Mouse (Mus musculus) midbrain, embryonic 16.5 days (tissue): ENCODE measurements around the gene Bmp7. TPM values are rescaled to one million over a fixed set of nuclear protein-coding genes. Genes with fewer than 3 reads are reported as not detected.

ENCODE experiments used
- ATAC-seq: fragments of 200-750 bp; cut with Nextera tagmentation; 2 replicates; pipeline ENCODE4 v1.8.0; 2017; ENCODE audit warnings: moderate TSS enrichment
- H3K27ac ChIP-seq: fragments of 300-500 bp; sonication (generic); 2 replicates; pipeline ENCODE4 v1.5.1; 2014; ENCODE audit warnings: mild to moderate bottlenecking, low read length, mixed read lengths
- H3K27me3 ChIP-seq: fragments of 300-500 bp; sonication (generic); 2 replicates; pipeline ENCODE4 v1.6.1; 2014; ENCODE audit warnings: low read depth, low read length, mixed read lengths; ENCODE audit not compliant: control insufficient read depth, insufficient read depth
- H3K36me3 ChIP-seq: fragments of 300-500 bp; sonication (generic); 2 replicates; pipeline ENCODE4 v1.6.1; 2014; ENCODE audit warnings: mild to moderate bottlenecking, low read length, moderate library complexity, mixed read lengths; ENCODE audit not compliant: control insufficient read depth, insufficient read depth
- H3K4me1 ChIP-seq: fragments of 300-500 bp; sonication (generic); 2 replicates; pipeline ENCODE4 v1.6.1; 2014; ENCODE audit warnings: mild to moderate bottlenecking, low read length, mixed read lengths; ENCODE audit not compliant: control insufficient read depth, insufficient read depth
- H3K4me2 ChIP-seq: fragments of 300-500 bp; sonication (generic); 2 replicates; pipeline ENCODE4 v1.6.1; 2014; ENCODE audit warnings: mild to moderate bottlenecking, low read length, mixed read lengths
- H3K4me3 ChIP-seq: fragments of 300-500 bp; sonication (generic); 2 replicates; pipeline ENCODE4 v1.5.1; 2014; ENCODE audit warnings: low read depth, mild to moderate bottlenecking, low read length, moderate library complexity, mixed read lengths
- H3K9ac ChIP-seq: fragments of 300-500 bp; sonication (generic); 2 replicates; pipeline ENCODE4 v1.6.1; 2014; ENCODE audit warnings: low read depth, low read length, mixed read lengths
- H3K9me3 ChIP-seq: fragments of 300-500 bp; sonication (generic); replicated peaks from 2 replicates; pipeline ENCODE4 v1.6.1; 2014; ENCODE audit warnings: mild to moderate bottlenecking, low read length, mixed read lengths; ENCODE audit not compliant: control insufficient read depth, poor library complexity, severe bottlenecking
- WGBS: fragments of 180-500 bp; shearing (Covaris S2); extraction: QIAGEN DNeasy Blood & Tissue Kit; methylation state at CpG from one replicate; pipeline ENCODE4 v1.1.7; 2014; 5-methylcytosine and 5-hydroxymethylcytosine counted together
- polyA plus RNA-seq: library from polyadenylated mRNA; unstranded; fragments of >200 nt; fragmentation: Nextera tagmentation; extraction: Ambion mirVana; gene quantifications from 2 replicates; pipeline ENCODE4 v1.2.1, GENCODE M21; 2015

Bmp7 gene
- polyA plus RNA-seq, 1 experiment from 2014 or later = 10.3 TPM

GRCm38 (mm10) chr2:172905057-172905456 is 35.1 kb downstream of the Bmp7 start:
- 87% methylated on average over 5 of the region's 5 CpGs for WGBS
- ATAC-seq = no peak
- H3K4me1 ChIP-seq = peaks cover 2% of the 10 kb centered on the region; the same call in 1 of the 2 replicates
- H3K27me3 ChIP-seq = no peaks in the 10 kb centered on the region
- no peak overlapping the region for H3K4me2 ChIP-seq
- no peak overlapping the region for H3K4me3 ChIP-seq
- H3K9me3 ChIP-seq = no peaks in the 10 kb centered on the region
- H3K36me3 ChIP-seq = no peaks in the 10 kb centered on the region
- H3K9ac ChIP-seq = no peak overlapping the region
- H3K27ac ChIP-seq = no peak overlapping the region

- no peak overlapping the region for H3K9ac ChIP-seq
- H3K4me1 ChIP-seq = peaks cover 2% of the 10 kb centered on the region; the same call in 1 of the 2 replicates
- H3K4me2 ChIP-seq = no peak overlapping the region
- no peak for ATAC-seq
- H3K27me3 ChIP-seq = no peaks in the 10 kb centered on the region
- 85% methylated on average over 6 of the region's 6 CpGs for WGBS
- H3K4me3 ChIP-seq = no peak overlapping the region
- H3K36me3 ChIP-seq = no peaks in the 10 kb centered on the region
- no peak overlapping the region for H3K27ac ChIP-seq
- no peaks in the 10 kb centered on the region for H3K9me3 ChIP-seq
These were observed 35.5 kb downstream of the Bmp7 start for GRCm38 (mm10) chr2:172904614-172905013.

- no peak for ATAC-seq
- Histone ChIP-seq H3K4me3 (no peak overlapping the region), H3K27me3 (no peaks in the 10 kb centered on the region), H3K9me3 (no peaks in the 10 kb centered on the region), H3K36me3 (no peaks in the 10 kb centered on the region), H3K4me2 (no peak overlapping the region), H3K27ac (no peak overlapping the region), H3K9ac (no peak overlapping the region), H3K4me1 (no peaks in the 10 kb centered on the region)
- WGBS = 87% methylated on average over 8 of the region's 8 CpGs
These were observed 36.6 kb downstream of the Bmp7 start for GRCm38 (mm10) chr2:172903523-172903922.

- H3K4me2 ChIP-seq = no peak overlapping the region
- H3K9me3 ChIP-seq = no peaks in the 10 kb centered on the region
- H3K36me3 ChIP-seq = no peaks in the 10 kb centered on the region
- ATAC-seq = no peak
- H3K27ac ChIP-seq = no peak overlapping the region
- H3K4me1 ChIP-seq = no peaks in the 10 kb centered on the region
- H3K27me3 ChIP-seq = no peaks in the 10 kb centered on the region
- no peak overlapping the region for H3K4me3 ChIP-seq
- H3K9ac ChIP-seq = no peak overlapping the region
- WGBS = 79% methylated on average over 10 of the region's 10 CpGs
These were observed 39.0 kb downstream of the Bmp7 start for GRCm38 (mm10) chr2:172900954-172901701.

- Histone ChIP-seq H3K4me1 (no peaks in the 10 kb centered on the region), H3K36me3 (no peaks in the 10 kb centered on the region), H3K4me3 (no peak overlapping the region), H3K4me2 (no peak overlapping the region), H3K27ac (no peak overlapping the region), H3K9ac (no peak overlapping the region), H3K27me3 (no peaks in the 10 kb centered on the region), H3K9me3 (no peaks in the 10 kb centered on the region)
- no peak for ATAC-seq
- WGBS = 79% methylated on average over 15 of the region's 15 CpGs
These were observed 50.2 kb downstream of the Bmp7 start for GRCm38 (mm10) chr2:172889756-172890443.

- H3K9ac ChIP-seq = no peak overlapping the region
- H3K9me3 ChIP-seq = no peaks in the 10 kb centered on the region
- H3K36me3 ChIP-seq = no peaks in the 10 kb centered on the region
- H3K4me1 ChIP-seq = no peaks in the 10 kb centered on the region
- no peak overlapping the region for H3K4me2 ChIP-seq
- no peak for ATAC-seq
- 55% methylated on average over 12 of the region's 12 CpGs for WGBS
- no peak overlapping the region for H3K27ac ChIP-seq
- no peak overlapping the region for H3K4me3 ChIP-seq
- no peaks in the 10 kb centered on the region for H3K27me3 ChIP-seq
These were observed 50.9 kb downstream of the Bmp7 start for GRCm38 (mm10) chr2:172889222-172889621.

GRCm38 (mm10) chr2:172888147-172888546 is 52.0 kb downstream of the Bmp7 start:
- no peaks in the 10 kb centered on the region for H3K27me3 ChIP-seq
- H3K4me2 ChIP-seq = no peak overlapping the region
- no peak overlapping the region for H3K27ac ChIP-seq
- no peaks in the 10 kb centered on the region for H3K9me3 ChIP-seq
- 71% methylated on average over 11 of the region's 12 CpGs for WGBS
- no peaks in the 10 kb centered on the region for H3K36me3 ChIP-seq
- H3K4me1 ChIP-seq = no peaks in the 10 kb centered on the region
- H3K4me3 ChIP-seq = no peak overlapping the region
- no peak for ATAC-seq
- H3K9ac ChIP-seq = no peak overlapping the region

- Histone ChIP-seq H3K27ac (no peak overlapping the region), H3K9ac (no peak overlapping the region), H3K27me3 (no peaks in the 10 kb centered on the region), H3K4me1 (no peaks in the 10 kb centered on the region), H3K4me3 (no peak overlapping the region), H3K9me3 (no peaks in the 10 kb centered on the region), H3K36me3 (no peaks in the 10 kb centered on the region), H3K4me2 (no peak overlapping the region)
- ATAC-seq = no peak
- 79% methylated on average over 6 of the region's 7 CpGs for WGBS
These were observed 54.3 kb downstream of the Bmp7 start for GRCm38 (mm10) chr2:172885861-172886260.

- no peak for ATAC-seq
These were observed 55.5 kb downstream of the Bmp7 start for GRCm38 (mm10) chr2:172884584-172884983.

More at GRCm38 (mm10) chr2:172884584-172884983, 55.5 kb downstream of the Bmp7 start:
- no peak overlapping the region for H3K4me2 ChIP-seq
- no peak overlapping the region for H3K9ac ChIP-seq
- H3K27ac ChIP-seq = no peak overlapping the region
- H3K27me3 ChIP-seq = no peaks in the 10 kb centered on the region
- no peak overlapping the region for H3K4me3 ChIP-seq
- no peaks in the 10 kb centered on the region for H3K4me1 ChIP-seq
- H3K36me3 ChIP-seq = no peaks in the 10 kb centered on the region
- no peaks in the 10 kb centered on the region for H3K9me3 ChIP-seq
- 90% methylated on average over 6 of the region's 6 CpGs for WGBS
